Mouse (Mus musculus) C2C12 (cell line): ENCODE measurements around the gene Hadhb. TPM values are rescaled to one million over a fixed set of nuclear protein-coding genes. Genes with fewer than 3 reads are reported as not detected.

Experiments used
- H3K27me3 ChIP-seq: one replicate; pipeline ENCODE4 v1.6.1; 2011; ENCODE audit not compliant: control insufficient read depth, insufficient read depth, insufficient read length
- H3K36me3 ChIP-seq: one replicate; pipeline ENCODE4 v1.6.1; 2011; ENCODE audit not compliant: control insufficient read depth, insufficient read depth
- H3K4me3 ChIP-seq: one replicate; pipeline ENCODE4 v1.5.1; 2011; ENCODE audit warnings: mild to moderate bottlenecking, control low read depth; ENCODE audit not compliant: poor library complexity, insufficient read depth, severe bottlenecking
- H3K79me2 ChIP-seq: one replicate; pipeline ENCODE4 v1.6.1; 2011; ENCODE audit not compliant: control insufficient read depth, insufficient read depth
- H3K79me3 ChIP-seq: one replicate; pipeline ENCODE4 v1.6.1; 2011; ENCODE audit warnings: low read depth, control low read depth
- H3ac ChIP-seq: one replicate; pipeline ENCODE3; 2011; ENCODE audit warnings: low read depth; ENCODE audit not compliant: control insufficient read depth, insufficient read length
- CEBPB ChIP-seq: IDR thresholded peaks from one replicate; pipeline ENCODE4 v1.6.1; 2011; ENCODE audit warnings: low read depth, mild to moderate bottlenecking, control low read depth, moderate library complexity
- CTCF ChIP-seq: IDR thresholded peaks from one replicate; pipeline ENCODE4 v1.5.1; 2011; ENCODE audit not compliant: control insufficient read depth, insufficient read depth, insufficient read length
- FOSL1 ChIP-seq: IDR thresholded peaks from one replicate; pipeline ENCODE4 v1.8.0; 2011; ENCODE audit warnings: mild to moderate bottlenecking, low read length; ENCODE audit not compliant: poor library complexity, insufficient read depth, severe bottlenecking
- MAX ChIP-seq: IDR thresholded peaks from one replicate; pipeline ENCODE4 v1.6.1; 2011; ENCODE audit warnings: mild to moderate bottlenecking, control low read depth
- MYOD1 ChIP-seq: IDR thresholded peaks from one replicate; pipeline ENCODE4 v1.6.1; 2011; ENCODE audit warnings: low read depth; ENCODE audit not compliant: control insufficient read depth, insufficient read length
- MYOG ChIP-seq: IDR thresholded peaks from one replicate; pipeline ENCODE4 v1.6.1; 2011; ENCODE audit not compliant: control insufficient read depth, insufficient read length; ENCODE audit errors: extremely low read depth
- USF1 ChIP-seq: IDR thresholded peaks from one replicate; pipeline ENCODE4 v1.6.1; 2011; ENCODE audit warnings: low read depth, mild to moderate bottlenecking, control low read depth, moderate library complexity
- microRNA-seq: library from miRNA; unstranded; fragments of <30 nt; microRNA quantifications from one replicate; pipeline ENCODE4, GENCODE M21; 2019; ENCODE audit warnings: borderline microRNAs expressed
- polyA plus RNA-seq: library from polyadenylated mRNA; unstranded; fragments of >200 nt; fragmentation: generic; extraction: Trizol; gene quantifications from one replicate; pipeline ENCODE4 v1.2.1, GENCODE M21; 2012; ENCODE audit warnings: missing spikeins

Hadhb gene
- polyA plus RNA-seq, 1 experiment: 43.2 TPM

- H3K4me3 ChIP-seq: no peak overlapping the region
- TF ChIP-seq MAX: no peak
- TF ChIP-seq MYOD1: no peak
- no peak for TF ChIP-seq CEBPB
- no peak for TF ChIP-seq MYOG
- TF ChIP-seq CTCF: no peak
- TF ChIP-seq FOSL1: no peak
- TF ChIP-seq USF1: no peak
- H3K27me3 ChIP-seq: peaks cover 4% of the 10 kb centered on the region
- no peaks in the 10 kb centered on the region for H3K79me2 ChIP-seq
- no peaks in the 10 kb centered on the region for H3K79me3 ChIP-seq
- no peaks in the 10 kb centered on the region for H3K36me3 ChIP-seq
- no peak overlapping the region for H3ac ChIP-seq
Observed at GRCm38 (mm10) chr5:30222681-30223080, 67.6 kb downstream of the Hadhb start.

GRCm38 (mm10) chr5:30230901-30231300 lies 75.9 kb downstream of the Hadhb start:
- TF ChIP-seq MYOG (no peak), USF1 (no peak), FOSL1 (no peak), CTCF (no peak), MAX (no peak)
- Histone ChIP-seq H3ac (no peak overlapping the region), H3K79me3 (peaks cover 36% of the 10 kb centered on the region)

DNA sequence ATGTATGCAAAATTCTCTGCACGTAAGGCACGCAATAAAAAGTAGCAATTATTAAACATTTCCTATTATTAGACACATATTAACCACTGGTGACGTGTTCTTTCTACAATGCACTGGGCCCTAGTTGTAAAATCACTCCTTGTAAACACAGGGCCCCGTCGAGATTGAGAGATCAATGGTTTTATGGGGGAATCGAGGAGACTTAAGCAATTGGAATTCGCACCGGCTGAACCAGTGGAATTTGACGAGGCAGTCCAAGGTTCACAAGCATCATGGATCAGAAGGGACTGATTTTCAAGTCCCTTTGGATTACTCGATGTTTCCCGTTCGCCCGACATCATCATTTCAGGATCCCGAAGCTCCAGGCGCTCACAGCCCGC lies 76.8 kb downstream of the Hadhb start:
- Histone ChIP-seq H3K79me3 (peaks cover 46% of the 10 kb centered on the region), H3K79me2 (peaks cover 63% of the 10 kb centered on the region), H3K36me3 (no peaks in the 10 kb centered on the region), H3K4me3 (peak overlapping the region; percentile 76), H3K27me3 (no peaks in the 10 kb centered on the region), H3ac (peak overlapping the region; percentile 43)
- TF ChIP-seq MYOD1 (no peak), CEBPB (no peak), MYOG (no peak), CTCF (no peak)

More at GRCm38 (mm10) chr5:30230901-30231300, 75.9 kb downstream of the Hadhb start:
- H3K79me2 ChIP-seq: peaks cover 53% of the 10 kb centered on the region
- H3K4me3 ChIP-seq: no peak overlapping the region
- no peaks in the 10 kb centered on the region for H3K27me3 ChIP-seq
- H3K36me3 ChIP-seq: no peaks in the 10 kb centered on the region

- Histone ChIP-seq H3K79me2 (peaks cover 69% of the 10 kb centered on the region), H3K27me3 (no peaks in the 10 kb centered on the region), H3ac (peak within 1 kb of the TSS; percentile 61), H3K4me3 (peak within 1 kb of the TSS; percentile 76), H3K79me3 (peaks cover 51% of the 10 kb centered on the region), H3K36me3 (no peaks in the 10 kb centered on the region)
- TF ChIP-seq MAX: peak; percentile 50
- no peak for TF ChIP-seq FOSL1
- TF ChIP-seq MYOG: no peak
- TF ChIP-seq CEBPB: no peak
Observed at GRCm38 (mm10) chr5:30232271-30232971, 77.4 kb downstream of the Hadhb start, which contains the start of gene Selenoi. Selenoi (plus strand) TSS chr5:30232581.

GRCm38 (mm10) chr5:30233042-30233441 lies 78.0 kb downstream of the Hadhb start:
- no peaks in the 10 kb centered on the region for H3K27me3 ChIP-seq
- H3K4me3 ChIP-seq: peak overlapping the region; percentile 76
- no peaks in the 10 kb centered on the region for H3K36me3 ChIP-seq
- TF ChIP-seq CEBPB: no peak
- no peak for TF ChIP-seq MYOG
- no peak for TF ChIP-seq USF1
- no peak for TF ChIP-seq CTCF
- no peak for TF ChIP-seq MYOD1
- no peak for TF ChIP-seq FOSL1
- no peak for TF ChIP-seq MAX
- peaks cover 56% of the 10 kb centered on the region for H3K79me3 ChIP-seq
- peaks cover 75% of the 10 kb centered on the region for H3K79me2 ChIP-seq
- peak overlapping the region; percentile 61 for H3ac ChIP-seq

- H3K4me3 ChIP-seq: peak overlapping the region; percentile 76
Observed at GRCm38 (mm10) chr5:30233979-30234378, 78.9 kb downstream of the Hadhb start.

More at GRCm38 (mm10) chr5:30233979-30234378, 78.9 kb downstream of the Hadhb start:
- Histone ChIP-seq H3K27me3 (no peaks in the 10 kb centered on the region), H3K79me3 (peaks cover 66% of the 10 kb centered on the region), H3ac (peak overlapping the region; percentile 40), H3K36me3 (no peaks in the 10 kb centered on the region), H3K79me2 (peaks cover 84% of the 10 kb centered on the region)
- TF ChIP-seq MAX: no peak
- TF ChIP-seq USF1: no peak
- TF ChIP-seq CEBPB: peak; percentile 66

Small RNAs within 50 kb of the gene (microRNA-seq; reads per million reads assigned to microRNA genes)
- 1.00 reads per million, percentile 22 among the genes with 10 or more reads in this experiment for gene Mir1960

Other genes with a start within 250 kb of the Hadhb start
- 0.13 TPM for gene Il6, start 142.1 kb upstream of the Hadhb start, polyA plus RNA-seq
- gene Tyms, start 81.6 kb upstream of the Hadhb start, polyA plus RNA-seq: 141 TPM
- 0.33 TPM for gene Garem2, start 50.1 kb upstream of the Hadhb start, polyA plus RNA-seq
- gene 3110082J24Rik, start 49.2 kb upstream of the Hadhb start, polyA plus RNA-seq: 0.14 TPM
- 65.9 TPM for gene Hadha, start 86 bp upstream of the Hadhb start, polyA plus RNA-seq
- gene Adgrf3, start 50.5 kb downstream of the Hadhb start, polyA plus RNA-seq: not detected
- gene Selenoi, start 77.3 kb downstream of the Hadhb start, polyA plus RNA-seq: 15.0 TPM
- gene Drc1, start 126.1 kb downstream of the Hadhb start, polyA plus RNA-seq: 0.01 TPM